Mouse (Mus musculus) liver, embryonic 18 days (tissue): ENCODE results near the gene Olfr611. TPM values are rescaled to one million over a fixed set of nuclear protein-coding genes. Genes with fewer than 3 reads are reported as not detected.

Source experiments
- polyA plus RNA-seq: library from polyadenylated mRNA; depleted of rRNA; stranded (reverse); fragments of >200 nt; gene quantifications from 2 replicates; pipeline ENCODE4 v1.2.3, GENCODE M21; 2012; rRNA removed

Gene Olfr611
- polyA plus RNA-seq, result not detected in 2 replicates

GRCm38 (mm10) chr7:103520746-103521145, at the start of gene Olfr611:
Gene Olfr611, minus strand, starts transcription at chr7:103520846.

GRCm38 (mm10) chr7:103569043-103569442, 48.4 kb upstream of the Olfr611 start, which contains the start of gene Olfr616:
Gene Olfr616, minus strand, starts transcription at chr7:103569143.

GRCm38 (mm10) chr7:103555779-103556178, 35.1 kb upstream of the Olfr611 start, which contains the start of gene Olfr615:
Gene Olfr615, plus strand, starts transcription at chr7:103556079.

GRCm38 (mm10) chr7:103547774-103548173, 27.1 kb upstream of the Olfr611 start, which contains the start of gene Olfr613:
Gene Olfr613, plus strand, starts transcription at chr7:103548074.

GRCm38 (mm10) chr7:103542617-103543016, 22.0 kb upstream of the Olfr611 start, which contains the start of gene Olfr612:
Gene Olfr612, minus strand, starts transcription at chr7:103542717.

GRCm38 (mm10) chr7:103512022-103512421, 8.6 kb downstream of the Olfr611 start, which contains the start of gene Olfr610:
Gene Olfr610, minus strand, starts transcription at chr7:103512122.

GRCm38 (mm10) chr7:103497962-103498361, 22.7 kb downstream of the Olfr611 start, which contains the start of gene Olfr609:
Gene Olfr609, minus strand, starts transcription at chr7:103498062.

GRCm38 (mm10) chr7:103469577-103469976, 51.1 kb downstream of the Olfr611 start, which contains the start of gene Olfr608:
Gene Olfr608, plus strand, starts transcription at chr7:103469877.

Other genes starting within 250 kb of the Olfr611 start
- not detected in 2 replicates for gene Olfr596, start 215.2 kb downstream of the Olfr611 start, polyA plus RNA-seq
- not detected in 2 replicates for gene Olfr597, start 204.5 kb downstream of the Olfr611 start, polyA plus RNA-seq
- gene Olfr598, start 197.3 kb downstream of the Olfr611 start, polyA plus RNA-seq, result not detected in 2 replicates
- not detected in 2 replicates for gene Olfr599, start 184.9 kb downstream of the Olfr611 start, polyA plus RNA-seq
- not detected in 2 replicates for gene Olfr600, start 171.2 kb downstream of the Olfr611 start, polyA plus RNA-seq
- gene Olfr601, start 158.2 kb downstream of the Olfr611 start, polyA plus RNA-seq, result not detected in 2 replicates
- gene Olfr603, start 134.7 kb downstream of the Olfr611 start, polyA plus RNA-seq, result not detected in 2 replicates
- not detected in 2 replicates for gene Usp17lc, start 105.8 kb downstream of the Olfr611 start, polyA plus RNA-seq
- gene Olfr605, start 75.4 kb downstream of the Olfr611 start, polyA plus RNA-seq, result not detected in 2 replicates
- not detected in 2 replicates for gene Olfr606, start 71.8 kb downstream of the Olfr611 start, polyA plus RNA-seq
- not detected in 2 replicates for gene Olfr607, start 56.7 kb downstream of the Olfr611 start, polyA plus RNA-seq
- gene Olfr608, start 51.0 kb downstream of the Olfr611 start, polyA plus RNA-seq, result not detected in 2 replicates
- gene Olfr609, start 22.8 kb downstream of the Olfr611 start, polyA plus RNA-seq, result not detected in 2 replicates
- not detected in 2 replicates for gene Olfr610, start 8.7 kb downstream of the Olfr611 start, polyA plus RNA-seq
- not detected in 2 replicates for gene Olfr612, start 21.9 kb upstream of the Olfr611 start, polyA plus RNA-seq
- not detected in 2 replicates for gene Olfr613, start 27.2 kb upstream of the Olfr611 start, polyA plus RNA-seq
- gene Olfr615, start 35.2 kb upstream of the Olfr611 start, polyA plus RNA-seq, result not detected in 2 replicates
- not detected in 2 replicates for gene Olfr616, start 48.3 kb upstream of the Olfr611 start, polyA plus RNA-seq
- gene Olfr617, start 52.2 kb upstream of the Olfr611 start, polyA plus RNA-seq, result not detected in 2 replicates
- gene Olfr618, start 69.3 kb upstream of the Olfr611 start, polyA plus RNA-seq, result not detected in 2 replicates
- not detected in 2 replicates for gene Olfr619, start 79.7 kb upstream of the Olfr611 start, polyA plus RNA-seq
- gene Olfr620, start 91.7 kb upstream of the Olfr611 start, polyA plus RNA-seq, result not detected in 2 replicates
- gene Olfr622, start 121.9 kb upstream of the Olfr611 start, polyA plus RNA-seq, result 0.02 TPM in 1 of 2 replicates, not detected in the other
- not detected in 2 replicates for gene Olfr623, start 142.9 kb upstream of the Olfr611 start, polyA plus RNA-seq
- 0.01 TPM in 2 replicates for gene Olfr624, start 150.3 kb upstream of the Olfr611 start, polyA plus RNA-seq
- not detected in 2 replicates for gene Olfr625-ps1, start 161.9 kb upstream of the Olfr611 start, polyA plus RNA-seq
- gene Olfr243, start 193.8 kb upstream of the Olfr611 start, polyA plus RNA-seq, result not detected in 2 replicates
- gene Olfr628, start 209.5 kb upstream of the Olfr611 start, polyA plus RNA-seq, result not detected in 2 replicates
- gene Olfr629, start 224.1 kb upstream of the Olfr611 start, polyA plus RNA-seq, result 0.03 and 0.10 TPM in 2 replicates
- gene Olfr630, start 236.5 kb upstream of the Olfr611 start, polyA plus RNA-seq, result 0.01 and 0.02 TPM in 2 replicates